Mouse (Mus musculus): ENCODE measurements around the gene Erc1. TPM values are rescaled to one million over a fixed set of nuclear protein-coding genes. Genes with fewer than 3 reads are reported as not detected.
"Not testable (repeated sequence)": the region's sequence is repeated elsewhere in the genome, so short reads cannot be mapped to it uniquely, and the experiment has no call there.

Erc1 gene
- polyA plus RNA-seq, 1 experiment, result 5.1 TPM

DNA sequence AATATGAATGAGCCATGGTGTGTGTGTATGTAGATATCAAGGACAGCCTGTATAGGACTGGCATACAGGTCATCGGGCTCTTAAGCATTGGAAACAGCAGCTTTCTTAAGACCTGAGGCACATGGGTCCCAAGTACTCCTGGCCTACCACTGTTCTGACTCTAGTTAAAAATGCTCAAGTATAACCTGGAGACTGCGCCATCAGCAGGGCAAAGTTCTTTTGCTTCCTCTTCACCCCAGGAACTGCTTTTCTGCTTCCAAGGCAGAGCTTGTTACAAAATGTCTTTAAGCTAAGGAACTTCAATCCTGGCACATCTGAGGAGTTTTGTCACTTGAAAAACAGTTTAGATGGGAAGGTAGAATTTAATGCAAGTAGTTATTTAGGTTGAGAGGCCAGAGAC lies 189.5 kb downstream of the Erc1 start:
- Histone ChIP-seq H3K27ac (ENCODE audit: insufficient read depth, low read depth, low read length) (no peak overlapping the region), H3K36me3 (ENCODE audit: control insufficient read depth, insufficient read depth, low read length) (no peaks in the 10 kb centered on the region), H3K4me3 (ENCODE audit: low read depth, low read length) (no peak overlapping the region), H3K27me3 (ENCODE audit: control insufficient read depth, insufficient read depth, low read length) (no peaks in the 10 kb centered on the region), H3K4me1 (ENCODE audit: control insufficient read depth, insufficient read depth, insufficient read length, low read length) (peaks cover 2% of the 10 kb centered on the region; the same call in 1 of the 2 replicates)
- WGBS, result 54% methylated on average over 2 of the region's 2 CpGs
- no peak for TF ChIP-seq POLR2A (IDR thresholded peaks at IDR 0.05; ENCODE audit: low read depth, low read length)
- TF ChIP-seq CTCF (IDR thresholded peaks at IDR 0.05; ENCODE audit: extremely low read depth, insufficient read length, insufficient replicate concordance, low read depth, low read length), result no peak

DNA sequence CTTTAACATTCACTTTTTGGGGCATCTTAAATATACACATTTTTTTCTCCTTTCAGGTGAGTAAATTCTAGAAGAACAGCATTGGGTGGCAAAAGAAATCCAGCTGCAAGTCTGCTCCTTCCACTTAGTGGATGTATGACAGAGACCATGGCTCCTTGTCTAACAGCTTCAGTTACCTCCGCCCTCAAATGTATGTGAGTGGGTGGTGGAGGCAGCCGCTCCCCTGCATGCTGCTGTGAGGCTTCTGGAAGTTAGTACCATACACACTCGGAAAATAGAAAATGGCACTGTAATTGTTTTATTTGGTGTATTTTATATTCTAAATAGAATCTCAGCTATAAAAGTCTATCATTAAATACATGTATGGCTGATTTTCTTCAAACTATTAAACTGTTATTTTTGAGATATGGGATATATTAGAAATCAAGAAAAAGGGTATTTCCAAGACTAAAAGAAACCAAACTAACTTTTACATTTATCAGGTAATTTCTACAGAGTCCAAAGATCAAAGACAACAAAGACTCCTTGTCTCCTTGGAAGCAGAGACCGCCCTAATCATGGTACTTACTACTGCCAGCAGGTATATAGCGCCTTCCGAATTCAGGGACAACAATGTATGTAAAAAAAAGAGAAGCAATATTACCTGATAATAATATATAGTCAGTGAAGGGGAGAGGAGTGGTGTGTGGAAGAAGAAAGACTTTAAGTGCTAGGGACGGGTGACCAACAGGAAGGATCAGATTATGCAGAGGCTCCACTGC lies 190.4 kb downstream of the Erc1 start:
- peaks cover 2% of the 10 kb centered on the region; the same call in 1 of the 2 replicates for H3K4me1 ChIP-seq (ENCODE audit: control insufficient read depth, insufficient read depth, insufficient read length, low read length)
- no peak overlapping the region for H3K4me3 ChIP-seq (ENCODE audit: low read depth, low read length)
- H3K27ac ChIP-seq (ENCODE audit: insufficient read depth, low read depth, low read length), result no peak overlapping the region
- TF ChIP-seq POLR2A (IDR thresholded peaks at IDR 0.05; ENCODE audit: low read depth, low read length) (no peak), CTCF (IDR thresholded peaks at IDR 0.05; ENCODE audit: extremely low read depth, insufficient read length, insufficient replicate concordance, low read depth, low read length) (no peak)
- no peaks in the 10 kb centered on the region for H3K27me3 ChIP-seq (ENCODE audit: control insufficient read depth, insufficient read depth, low read length)
- WGBS, result 36% methylated on average over 7 of the region's 7 CpGs
- no peaks in the 10 kb centered on the region for H3K36me3 ChIP-seq (ENCODE audit: control insufficient read depth, insufficient read depth, low read length)

DNA sequence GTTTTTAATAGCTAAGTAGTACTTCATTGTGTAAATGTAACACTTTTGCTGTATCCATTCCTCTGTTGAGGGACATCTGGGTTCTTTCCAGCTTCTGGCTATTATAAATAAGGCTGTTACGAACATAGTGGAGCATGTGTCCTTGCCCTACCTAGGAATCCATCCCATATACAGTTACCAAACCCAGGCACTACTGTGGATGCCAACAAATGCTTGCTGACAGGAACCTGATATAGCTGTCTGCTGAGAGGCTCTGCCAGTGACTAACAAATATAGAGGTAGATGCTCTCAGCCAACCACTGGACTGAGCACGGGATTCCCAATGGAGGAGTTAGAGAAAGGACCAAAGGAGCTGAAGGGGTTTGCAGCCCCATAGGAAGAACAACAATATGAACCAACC lies 193.2 kb downstream of the Erc1 start:
- 97% methylated on average over 2 of the region's 2 CpGs for WGBS
- not testable (repeated sequence) for H3K27ac ChIP-seq (ENCODE audit: insufficient read depth, low read depth, low read length); H3K4me3 ChIP-seq (ENCODE audit: low read depth, low read length); H3K4me1 ChIP-seq (ENCODE audit: control insufficient read depth, insufficient read depth, insufficient read length, low read length); H3K27me3 ChIP-seq (ENCODE audit: control insufficient read depth, insufficient read depth, low read length); H3K36me3 ChIP-seq (ENCODE audit: control insufficient read depth, insufficient read depth, low read length)

DNA sequence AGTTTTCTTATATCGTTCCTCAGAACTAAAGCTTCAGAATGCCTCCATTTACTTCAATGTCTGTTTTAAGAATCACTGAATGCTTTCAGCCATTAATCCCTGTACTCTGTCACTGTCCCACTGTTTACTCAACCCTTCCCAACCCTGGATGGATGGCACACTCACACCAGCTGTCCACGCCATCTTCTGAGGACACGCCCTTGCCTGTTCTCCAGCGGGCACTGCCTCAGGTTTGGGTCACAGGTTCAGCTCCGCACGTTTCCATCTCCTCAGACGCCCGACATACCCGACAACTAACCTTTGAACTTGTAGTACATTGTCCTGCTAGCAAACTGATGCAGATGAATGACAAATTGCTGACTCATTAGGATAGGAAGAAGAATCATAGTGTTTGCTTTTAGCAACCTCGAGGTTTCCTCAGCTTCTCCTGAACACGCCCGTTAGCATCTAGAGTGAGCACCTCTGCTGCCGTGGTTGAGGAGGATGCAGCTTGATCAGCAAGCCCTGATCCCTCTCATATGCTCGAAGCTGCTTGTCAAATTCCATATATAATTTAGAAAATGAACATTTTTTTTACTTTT lies 204.0 kb downstream of the Erc1 start:
- TF ChIP-seq CTCF (IDR thresholded peaks at IDR 0.05; ENCODE audit: extremely low read depth, insufficient read length, insufficient replicate concordance, low read depth, low read length) (no peak), POLR2A (IDR thresholded peaks at IDR 0.05; ENCODE audit: low read depth, low read length) (no peak)
- Histone ChIP-seq H3K4me3 (ENCODE audit: low read depth, low read length) (no peak overlapping the region), H3K36me3 (ENCODE audit: control insufficient read depth, insufficient read depth, low read length) (no peaks in the 10 kb centered on the region), H3K27ac (ENCODE audit: insufficient read depth, low read depth, low read length) (peak overlapping the region; percentile 51), H3K4me1 (ENCODE audit: control insufficient read depth, insufficient read depth, insufficient read length, low read length) (peaks cover 4% of the 10 kb centered on the region; the same call in 1 of the 2 replicates), H3K27me3 (ENCODE audit: control insufficient read depth, insufficient read depth, low read length) (no peaks in the 10 kb centered on the region)
- WGBS, result 33% methylated on average over 14 of the region's 14 CpGs

DNA sequence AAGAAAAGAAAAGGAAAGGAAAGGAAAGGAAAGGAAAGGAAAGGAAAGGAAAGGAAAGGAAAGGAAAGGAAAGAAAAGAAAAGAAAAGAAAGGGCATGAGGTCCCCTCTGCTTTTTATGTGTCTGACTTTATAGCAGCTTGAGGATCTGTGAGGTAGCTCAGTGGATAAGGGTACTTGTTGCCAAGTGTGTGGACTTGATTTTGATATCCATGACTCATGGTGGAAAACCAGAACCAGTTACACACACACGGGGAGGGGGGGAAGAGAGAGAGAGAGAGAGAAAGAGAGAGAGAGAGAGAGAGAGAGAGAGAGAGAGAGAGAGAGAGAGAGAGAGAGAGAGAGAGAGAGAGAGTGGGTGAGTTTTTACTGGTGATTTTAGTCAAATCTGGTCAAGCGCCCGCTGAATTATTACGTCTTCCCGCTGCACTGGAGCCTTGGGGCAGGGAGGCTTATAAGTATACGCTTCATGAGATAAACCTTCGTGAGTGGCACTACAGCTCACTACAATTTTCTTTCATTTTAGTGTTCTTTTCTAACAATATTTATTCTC lies 204.7 kb downstream of the Erc1 start:
- Histone ChIP-seq H3K36me3 (ENCODE audit: control insufficient read depth, insufficient read depth, low read length) (no peaks in the 10 kb centered on the region), H3K27me3 (ENCODE audit: control insufficient read depth, insufficient read depth, low read length) (no peaks in the 10 kb centered on the region), H3K27ac (ENCODE audit: insufficient read depth, low read depth, low read length) (peak overlapping the region; percentile 51), H3K4me1 (ENCODE audit: control insufficient read depth, insufficient read depth, insufficient read length, low read length) (peaks cover 4% of the 10 kb centered on the region; the same call in 1 of the 2 replicates), H3K4me3 (ENCODE audit: low read depth, low read length) (no peak overlapping the region)
- 82% methylated on average over 7 of the region's 7 CpGs for WGBS
- TF ChIP-seq POLR2A (IDR thresholded peaks at IDR 0.05; ENCODE audit: low read depth, low read length), result no peak
- TF ChIP-seq CTCF (IDR thresholded peaks at IDR 0.05; ENCODE audit: extremely low read depth, insufficient read length, insufficient replicate concordance, low read depth, low read length), result no peak

DNA sequence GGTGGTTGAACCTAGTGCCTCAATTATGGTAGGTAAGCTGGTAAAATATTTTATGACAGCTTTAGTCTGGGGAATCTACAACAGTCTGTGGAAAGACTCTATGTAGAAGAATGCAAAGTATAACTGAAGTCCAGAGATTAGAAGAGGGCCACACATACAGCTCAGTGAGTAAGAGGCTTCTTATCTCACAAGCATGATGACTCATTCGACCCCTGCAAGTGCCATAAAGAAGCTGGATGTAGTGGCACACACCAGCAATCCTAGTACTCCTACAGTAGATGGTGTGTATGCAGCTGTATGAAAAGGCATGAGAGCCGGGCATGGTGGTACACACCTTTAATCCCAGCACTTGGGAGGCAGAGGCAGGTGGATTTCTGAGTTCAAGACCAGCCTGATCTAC lies 205.2 kb downstream of the Erc1 start:
- Histone ChIP-seq H3K27me3 (ENCODE audit: control insufficient read depth, insufficient read depth, low read length) (no peaks in the 10 kb centered on the region), H3K4me3 (ENCODE audit: low read depth, low read length) (no peak overlapping the region), H3K4me1 (ENCODE audit: control insufficient read depth, insufficient read depth, insufficient read length, low read length) (peaks cover 4% of the 10 kb centered on the region; the same call in 1 of the 2 replicates), H3K36me3 (ENCODE audit: control insufficient read depth, insufficient read depth, low read length) (no peaks in the 10 kb centered on the region), H3K27ac (ENCODE audit: insufficient read depth, low read depth, low read length) (peak overlapping the region; percentile 51; the same call in 1 of the 2 replicates)
- TF ChIP-seq POLR2A (IDR thresholded peaks at IDR 0.05; ENCODE audit: low read depth, low read length), result no peak
- no peak for TF ChIP-seq CTCF (IDR thresholded peaks at IDR 0.05; ENCODE audit: extremely low read depth, insufficient read length, insufficient replicate concordance, low read depth, low read length)
- 18% methylated on average over 2 of the region's 2 CpGs for WGBS

DNA sequence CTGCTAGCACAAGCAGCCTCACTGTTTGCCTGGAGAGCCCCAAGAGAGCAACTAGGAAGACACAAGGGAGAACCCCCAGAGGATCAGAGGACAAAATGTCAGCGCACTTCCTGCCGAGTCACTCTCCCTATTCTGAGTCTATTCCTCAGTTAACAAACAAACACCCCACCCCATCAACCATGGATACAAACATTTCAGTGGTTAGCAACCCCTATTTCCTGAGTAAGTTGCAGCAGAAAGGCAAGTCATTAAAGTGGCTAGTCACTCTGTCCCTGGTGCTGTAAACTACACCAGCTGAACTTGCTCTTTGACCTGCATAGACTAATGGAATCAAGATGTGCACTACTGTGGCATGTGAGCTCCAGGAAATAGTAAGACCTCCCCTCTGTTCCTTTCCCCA lies 212.3 kb downstream of the Erc1 start:
- peak overlapping the region; percentile 15; the same call in 1 of the 2 replicates for H3K27ac ChIP-seq (ENCODE audit: insufficient read depth, low read depth, low read length)
- no peak overlapping the region for H3K4me3 ChIP-seq (ENCODE audit: low read depth, low read length)
- 30% methylated on average over 2 of the region's 2 CpGs for WGBS
- peaks cover 7% of the 10 kb centered on the region; the same call in 1 of the 2 replicates for H3K4me1 ChIP-seq (ENCODE audit: control insufficient read depth, insufficient read depth, insufficient read length, low read length)
- TF ChIP-seq POLR2A (IDR thresholded peaks at IDR 0.05; ENCODE audit: low read depth, low read length) (no peak), CTCF (IDR thresholded peaks at IDR 0.05; ENCODE audit: extremely low read depth, insufficient read length, insufficient replicate concordance, low read depth, low read length) (no peak)
- no peaks in the 10 kb centered on the region for H3K36me3 ChIP-seq (ENCODE audit: control insufficient read depth, insufficient read depth, low read length)
- H3K27me3 ChIP-seq (ENCODE audit: control insufficient read depth, insufficient read depth, low read length), result no peaks in the 10 kb centered on the region

All from small intestine, adult 2 months (tissue).